Mouse (Mus musculus): Measurements from ENCODE around the gene Tcp11l2. TPM values are rescaled to one million over a fixed set of nuclear protein-coding genes. Genes with fewer than 3 reads are reported as not detected.

Tcp11l2 gene
- polyA plus RNA-seq, 1 experiment = 18.2 TPM

GRCm38 (mm10) chr10:84654731-84655130 lies 78.3 kb downstream of the Tcp11l2 start:
- Histone ChIP-seq H3K36me3 (ENCODE audit: control insufficient read depth, insufficient read depth, low read length) (no peaks in the 10 kb centered on the region; the same call in 1 of the 2 replicates), H3K27me3 (ENCODE audit: control insufficient read depth, insufficient read depth, low read length) (no peaks in the 10 kb centered on the region), H3K27ac (ENCODE audit: control insufficient read depth, insufficient read depth, low read depth, low read length) (no peak overlapping the region), H3K4me1 (ENCODE audit: control insufficient read depth, insufficient read depth, low read length) (no peaks in the 10 kb centered on the region), H3K4me3 (ENCODE audit: control insufficient read depth, low read depth, low read length) (no peak overlapping the region)
- TF ChIP-seq CTCF (IDR thresholded peaks at IDR 0.05; ENCODE audit: control insufficient read depth, insufficient read depth, insufficient replicate concordance, low read depth, low read length) = no peak
- no peak for TF ChIP-seq POLR2A (IDR thresholded peaks at IDR 0.05; ENCODE audit: control insufficient read depth, low read depth, low read length)

- Histone ChIP-seq H3K4me1 (ENCODE audit: control insufficient read depth, insufficient read depth, low read length) (no peaks in the 10 kb centered on the region), H3K27ac (ENCODE audit: control insufficient read depth, insufficient read depth, low read depth, low read length) (no peak overlapping the region), H3K4me3 (ENCODE audit: control insufficient read depth, low read depth, low read length) (no peak overlapping the region), H3K36me3 (ENCODE audit: control insufficient read depth, insufficient read depth, low read length) (no peaks in the 10 kb centered on the region; the same call in 1 of the 2 replicates), H3K27me3 (ENCODE audit: control insufficient read depth, insufficient read depth, low read length) (no peaks in the 10 kb centered on the region)
- TF ChIP-seq CTCF (IDR thresholded peaks at IDR 0.05; ENCODE audit: control insufficient read depth, insufficient read depth, insufficient replicate concordance, low read depth, low read length) = no peak
- no peak for TF ChIP-seq POLR2A (IDR thresholded peaks at IDR 0.05; ENCODE audit: control insufficient read depth, low read depth, low read length)
These were observed 80.2 kb downstream of the Tcp11l2 start for GRCm38 (mm10) chr10:84656618-84657017.

- H3K4me1 ChIP-seq (ENCODE audit: control insufficient read depth, insufficient read depth, low read length) = no peaks in the 10 kb centered on the region
- H3K36me3 ChIP-seq (ENCODE audit: control insufficient read depth, insufficient read depth, low read length) = no peaks in the 10 kb centered on the region; the same call in 1 of the 2 replicates
- H3K27me3 ChIP-seq (ENCODE audit: control insufficient read depth, insufficient read depth, low read length) = no peaks in the 10 kb centered on the region
- no peak overlapping the region for H3K27ac ChIP-seq (ENCODE audit: control insufficient read depth, insufficient read depth, low read depth, low read length)
- no peak for TF ChIP-seq POLR2A (IDR thresholded peaks at IDR 0.05; ENCODE audit: control insufficient read depth, low read depth, low read length)
- no peak for TF ChIP-seq CTCF (IDR thresholded peaks at IDR 0.05; ENCODE audit: control insufficient read depth, insufficient read depth, insufficient replicate concordance, low read depth, low read length)
- no peak overlapping the region for H3K4me3 ChIP-seq (ENCODE audit: control insufficient read depth, low read depth, low read length)
These were observed 81.1 kb downstream of the Tcp11l2 start for GRCm38 (mm10) chr10:84657437-84658087.

GRCm38 (mm10) chr10:84658088-84658848 lies 81.8 kb downstream of the Tcp11l2 start:
- H3K36me3 ChIP-seq (ENCODE audit: control insufficient read depth, insufficient read depth, low read length) = no peaks in the 10 kb centered on the region; the same call in 1 of the 2 replicates
- no peak overlapping the region for H3K27ac ChIP-seq (ENCODE audit: control insufficient read depth, insufficient read depth, low read depth, low read length)
- no peak overlapping the region for H3K4me3 ChIP-seq (ENCODE audit: control insufficient read depth, low read depth, low read length)
- TF ChIP-seq POLR2A (IDR thresholded peaks at IDR 0.05; ENCODE audit: control insufficient read depth, low read depth, low read length) (no peak), CTCF (IDR thresholded peaks at IDR 0.05; ENCODE audit: control insufficient read depth, insufficient read depth, insufficient replicate concordance, low read depth, low read length) (no peak)
- no peaks in the 10 kb centered on the region for H3K4me1 ChIP-seq (ENCODE audit: control insufficient read depth, insufficient read depth, low read length)
- H3K27me3 ChIP-seq (ENCODE audit: control insufficient read depth, insufficient read depth, low read length) = no peaks in the 10 kb centered on the region

GRCm38 (mm10) chr10:84659281-84659680 lies 82.9 kb downstream of the Tcp11l2 start:
- Histone ChIP-seq H3K4me1 (ENCODE audit: control insufficient read depth, insufficient read depth, low read length) (no peaks in the 10 kb centered on the region), H3K27ac (ENCODE audit: control insufficient read depth, insufficient read depth, low read depth, low read length) (no peak overlapping the region), H3K27me3 (ENCODE audit: control insufficient read depth, insufficient read depth, low read length) (no peaks in the 10 kb centered on the region), H3K36me3 (ENCODE audit: control insufficient read depth, insufficient read depth, low read length) (peaks cover 1% of the 10 kb centered on the region), H3K4me3 (ENCODE audit: control insufficient read depth, low read depth, low read length) (no peak overlapping the region)
- no peak for TF ChIP-seq CTCF (IDR thresholded peaks at IDR 0.05; ENCODE audit: control insufficient read depth, insufficient read depth, insufficient replicate concordance, low read depth, low read length)
- no peak for TF ChIP-seq POLR2A (IDR thresholded peaks at IDR 0.05; ENCODE audit: control insufficient read depth, low read depth, low read length)

- TF ChIP-seq POLR2A (IDR thresholded peaks at IDR 0.05; ENCODE audit: control insufficient read depth, low read depth, low read length) (no peak), CTCF (IDR thresholded peaks at IDR 0.05; ENCODE audit: control insufficient read depth, insufficient read depth, insufficient replicate concordance, low read depth, low read length) (no peak)
- Histone ChIP-seq H3K4me1 (ENCODE audit: control insufficient read depth, insufficient read depth, low read length) (no peaks in the 10 kb centered on the region), H3K4me3 (ENCODE audit: control insufficient read depth, low read depth, low read length) (no peak overlapping the region)
These were observed 85.7 kb downstream of the Tcp11l2 start for GRCm38 (mm10) chr10:84662138-84662537.

More at GRCm38 (mm10) chr10:84662138-84662537, 85.7 kb downstream of the Tcp11l2 start:
- no peak overlapping the region for H3K27ac ChIP-seq (ENCODE audit: control insufficient read depth, insufficient read depth, low read depth, low read length)
- no peaks in the 10 kb centered on the region for H3K27me3 ChIP-seq (ENCODE audit: control insufficient read depth, insufficient read depth, low read length)
- peaks cover 1% of the 10 kb centered on the region for H3K36me3 ChIP-seq (ENCODE audit: control insufficient read depth, insufficient read depth, low read length)

Other genes starting within 250 kb of the Tcp11l2 start
- 0.91 and 1.6 TPM in 2 replicates for gene Nuak1, start 136.0 kb upstream of the Tcp11l2 start, polyA plus RNA-seq (2012; rRNA removed)
- gene Ckap4, start 42.6 kb upstream of the Tcp11l2 start, polyA plus RNA-seq (2012; rRNA removed) = 50.1 and 55.7 TPM in 2 replicates
- gene Polr3b, start 45.7 kb downstream of the Tcp11l2 start, polyA plus RNA-seq (2012; rRNA removed) = 4.1 and 4.8 TPM in 2 replicates
- 83.8 and 93.1 TPM in 2 replicates for gene Rfx4, start 179.4 kb downstream of the Tcp11l2 start, polyA plus RNA-seq (2012; rRNA removed)